Mouse (Mus musculus) bone marrow macrophage, adult 2 months (primary cell): ENCODE results near the gene Plin4. TPM values are rescaled to one million over a fixed set of nuclear protein-coding genes. Genes with fewer than 3 reads are reported as not detected.
"Not testable (repeated sequence)": the region's sequence is repeated elsewhere in the genome, so short reads cannot be mapped to it uniquely, and the experiment has no call there.

Source experiments
- H3K27ac ChIP-seq: 2 replicates; pipeline ENCODE4 v1.5.1; 2012; ENCODE audit warnings: low read depth, low read length; ENCODE audit not compliant: insufficient read depth
- H3K4me1 ChIP-seq: 2 replicates; pipeline ENCODE4 v1.6.1; 2012; ENCODE audit warnings: low read length; ENCODE audit not compliant: control insufficient read depth, insufficient read depth
- H3K4me3 ChIP-seq: 2 replicates; pipeline ENCODE4 v1.5.1; 2012; ENCODE audit warnings: mild to moderate bottlenecking, low read length, moderate library complexity; ENCODE audit not compliant: insufficient read depth
- CTCF ChIP-seq: IDR thresholded peaks from 2 replicates; pipeline ENCODE4 v1.5.1; 2012; ENCODE audit warnings: low read depth, mild to moderate bottlenecking, low read length, moderate library complexity
- POLR2A ChIP-seq: IDR thresholded peaks from 2 replicates; pipeline ENCODE4 v1.6.1; 2012; ENCODE audit warnings: mild to moderate bottlenecking, low read depth, low read length, borderline replicate concordance
- polyA plus RNA-seq: library from polyadenylated mRNA; stranded (reverse); fragments of >200 nt; gene quantifications from 2 replicates; pipeline ENCODE4 v1.2.4, GENCODE M21; 2012; ENCODE audit not compliant: missing spikeins, insufficient read depth, insufficient read length

Plin4 gene
- polyA plus RNA-seq, 1 experiment: 0.16 TPM

- TF ChIP-seq CTCF (no peak), POLR2A (no peak)
- H3K4me1 ChIP-seq: peaks cover 4% of the 10 kb centered on the region
- H3K27ac ChIP-seq: no peak within 1 kb of the TSS
- H3K4me3 ChIP-seq: peak within 1 kb of the TSS; percentile 41
These were observed 7.7 kb upstream of the Plin4 start, which contains the start of gene Plin5 for GRCm38 (mm10) chr17:56117251-56117710. Plin5 (minus strand) TSS chr17:56117596.

DNA sequence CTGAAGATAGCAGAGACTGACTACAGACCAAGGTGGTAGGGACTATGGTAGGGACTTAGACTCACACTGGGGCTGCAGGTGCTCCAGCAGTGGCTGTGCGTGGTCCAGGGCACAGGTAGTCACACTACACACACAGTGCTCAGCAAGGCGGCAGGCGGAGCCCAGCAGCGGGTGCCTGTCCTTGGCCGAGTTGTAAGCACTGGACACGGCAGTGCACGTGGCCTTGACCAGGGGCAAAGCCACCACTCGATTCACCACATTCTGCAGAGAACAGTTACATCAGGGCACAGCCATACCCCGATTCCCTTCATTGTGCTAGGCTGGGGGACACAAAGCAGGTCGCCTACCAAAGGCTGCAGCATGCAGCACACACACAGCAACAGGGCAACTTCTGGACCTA is 6.6 kb upstream of the Plin4 start:
- peaks cover 3% of the 10 kb centered on the region for H3K4me1 ChIP-seq
- TF ChIP-seq CTCF: no peak
- TF ChIP-seq POLR2A: no peak
- H3K4me3 ChIP-seq: no peak overlapping the region
- no peak overlapping the region for H3K27ac ChIP-seq

DNA sequence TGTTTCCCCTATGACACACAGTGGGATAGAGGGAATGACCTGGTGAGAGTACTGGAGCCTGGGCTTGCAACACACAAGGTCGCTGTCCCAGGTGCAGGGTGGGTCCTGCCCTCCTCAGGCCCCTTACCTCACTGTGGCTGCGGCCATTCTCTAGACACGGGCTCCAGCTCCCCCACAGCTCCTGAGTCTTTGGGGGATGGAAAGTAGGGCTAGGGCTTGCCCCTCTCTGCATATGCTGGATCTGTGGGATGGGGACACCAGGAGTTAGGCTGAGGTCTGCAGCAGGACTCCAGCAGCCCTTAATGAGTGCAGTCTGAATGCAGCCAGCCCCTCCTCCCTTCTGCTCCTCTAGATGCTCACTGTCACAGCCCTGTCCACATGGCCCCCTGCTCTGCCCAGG is 3.1 kb upstream of the Plin4 start:
- TF ChIP-seq CTCF: no peak
- no peak for TF ChIP-seq POLR2A
- Histone ChIP-seq H3K4me1 (no peaks in the 10 kb centered on the region), H3K4me3 (no peak overlapping the region), H3K27ac (no peak overlapping the region)

GRCm38 (mm10) chr17:56111864-56112263 is 2.3 kb upstream of the Plin4 start:
- TF ChIP-seq CTCF: peak; percentile 91
- no peak for TF ChIP-seq POLR2A
- Histone ChIP-seq H3K27ac (no peak overlapping the region), H3K4me1 (no peaks in the 10 kb centered on the region), H3K4me3 (no peak overlapping the region)

GRCm38 (mm10) chr17:56111021-56111420 is 1.4 kb upstream of the Plin4 start:
- Histone ChIP-seq H3K4me1 (no peaks in the 10 kb centered on the region), H3K27ac (no peak overlapping the region), H3K4me3 (no peak overlapping the region)
- TF ChIP-seq POLR2A (no peak), CTCF (no peak)

GRCm38 (mm10) chr17:56110571-56110970 is 968 bp upstream of the Plin4 start:
- H3K27ac ChIP-seq: no peak overlapping the region
- no peak overlapping the region for H3K4me3 ChIP-seq
- no peaks in the 10 kb centered on the region for H3K4me1 ChIP-seq
- TF ChIP-seq CTCF: no peak
- TF ChIP-seq POLR2A: no peak

DNA sequence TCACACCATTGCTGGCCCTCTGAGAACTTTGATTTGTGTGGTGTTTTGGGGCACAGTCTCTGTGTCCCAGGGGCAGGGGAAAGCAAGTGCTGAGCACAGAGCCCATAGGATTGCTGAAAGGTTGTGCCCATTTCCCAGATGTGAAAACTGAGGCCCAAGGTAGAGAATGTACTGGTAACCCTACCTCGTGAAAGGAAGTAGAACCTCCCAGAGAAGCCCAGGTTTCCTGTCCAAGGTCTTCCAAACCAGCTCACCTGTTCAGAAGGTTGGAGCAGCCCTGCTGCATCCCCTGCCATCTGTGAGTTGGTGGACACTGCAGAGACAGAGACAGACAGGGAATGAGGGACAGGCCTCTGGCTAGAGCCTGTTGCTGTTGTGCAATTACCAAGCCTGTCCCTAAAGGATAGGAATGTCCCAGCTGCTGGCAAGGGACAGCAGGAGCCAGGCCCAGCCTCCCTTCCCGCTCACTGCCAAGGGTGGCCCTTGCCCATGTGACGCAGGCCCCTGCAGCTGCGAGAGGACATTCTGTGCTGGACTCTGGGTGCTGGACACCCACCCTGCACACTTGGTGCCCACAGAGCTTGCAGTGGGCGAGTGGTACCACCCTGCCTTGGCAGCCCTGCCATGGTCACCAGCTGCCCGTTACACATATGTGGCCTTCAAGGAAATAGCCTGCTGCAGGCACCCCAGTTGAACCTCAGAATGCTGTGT is 1.1 kb downstream of the Plin4 start:
- H3K4me3 ChIP-seq: no peak overlapping the region
- no peaks in the 10 kb centered on the region for H3K4me1 ChIP-seq
- TF ChIP-seq CTCF: no peak
- no peak for TF ChIP-seq POLR2A
- H3K27ac ChIP-seq: no peak overlapping the region

DNA sequence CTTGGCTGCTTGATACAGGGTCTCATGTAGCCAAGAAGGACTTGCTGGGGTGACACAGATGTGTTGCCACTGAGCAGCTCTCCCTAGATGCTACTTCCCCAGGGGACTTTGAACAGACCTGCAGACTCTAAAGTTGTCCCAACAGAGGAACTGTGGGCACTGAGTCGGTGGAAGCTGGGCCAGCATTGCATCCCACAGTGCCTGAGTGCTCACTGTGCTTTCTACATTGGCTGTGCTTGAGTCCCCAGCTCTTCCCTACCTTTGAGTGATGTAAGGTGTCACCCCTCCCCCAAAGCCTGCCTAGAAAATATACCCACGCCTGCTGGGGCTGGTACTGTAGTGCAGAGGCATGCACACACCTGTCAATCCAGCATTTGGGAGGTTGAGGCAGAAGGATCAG is 1.9 kb downstream of the Plin4 start:
- no peak for TF ChIP-seq POLR2A
- no peak for TF ChIP-seq CTCF
- H3K4me3 ChIP-seq: no peak overlapping the region
- no peak overlapping the region for H3K27ac ChIP-seq
- H3K4me1 ChIP-seq: no peaks in the 10 kb centered on the region

DNA sequence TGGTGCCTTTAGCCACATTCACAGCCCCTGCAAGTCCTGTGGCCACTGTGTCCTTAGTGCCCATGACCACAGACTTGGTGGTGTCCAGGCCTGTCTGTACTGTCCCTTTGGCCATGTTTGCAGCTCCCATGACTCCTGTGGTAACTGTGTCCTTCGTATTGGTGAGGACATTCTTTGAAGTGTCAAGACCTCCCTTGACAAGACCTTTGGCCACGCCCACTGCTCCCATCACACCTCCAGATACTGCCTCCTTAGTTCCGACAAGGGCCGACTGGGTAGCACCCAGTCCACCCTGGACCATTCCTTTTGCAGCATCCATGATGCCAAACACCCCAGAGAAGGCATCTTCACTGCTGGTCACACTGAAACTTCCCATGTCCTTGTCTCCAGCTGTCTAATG is 2.6 kb downstream of the Plin4 start:
- H3K4me1 ChIP-seq: no peaks in the 10 kb centered on the region
- no peak overlapping the region for H3K4me3 ChIP-seq
- TF ChIP-seq CTCF: no peak
- TF ChIP-seq POLR2A: no peak
- no peak overlapping the region for H3K27ac ChIP-seq

- H3K4me1 ChIP-seq, H3K27ac ChIP-seq, H3K4me3 ChIP-seq: not testable (repeated sequence)
These were observed 3.2 kb downstream of the Plin4 start for GRCm38 (mm10) chr17:56106436-56106835.

- not testable (repeated sequence) for H3K4me3 ChIP-seq, H3K27ac ChIP-seq, H3K4me1 ChIP-seq
These were observed 4.8 kb downstream of the Plin4 start for GRCm38 (mm10) chr17:56104821-56105220.
